Mouse (Mus musculus) hindbrain, embryonic 15.5 days (tissue): ENCODE data around the gene Pkp4. TPM values are rescaled to one million over a fixed set of nuclear protein-coding genes. Genes with fewer than 3 reads are reported as not detected.
A peak's percentile ranks its signal among the peaks of the same experiment; 100 is the strongest.

ENCODE experiments used
- ATAC-seq: fragments of 200-750 bp; cut with Nextera tagmentation; 2 replicates; pipeline ENCODE4 v1.8.0; 2017; ENCODE audit warnings: low read depth, moderate number of reproducible peaks, moderate TSS enrichment; ENCODE audit not compliant: low FRiP score
- H3K27ac ChIP-seq: fragments of 300-500 bp; sonication (generic); replicated peaks from 2 replicates; pipeline ENCODE4 v1.5.1; 2015; ENCODE audit warnings: mild to moderate bottlenecking, inconsistent platforms
- H3K27me3 ChIP-seq: fragments of 300-500 bp; sonication (generic); 2 replicates; pipeline ENCODE4 v1.6.1; 2015; ENCODE audit warnings: control low read depth, inconsistent platforms
- H3K36me3 ChIP-seq: fragments of 300-500 bp; sonication (generic); 2 replicates; pipeline ENCODE4 v1.6.1; 2015; ENCODE audit warnings: control low read depth, inconsistent platforms
- H3K4me1 ChIP-seq: fragments of 300-500 bp; sonication (generic); replicated peaks from 2 replicates; pipeline ENCODE4 v1.6.1; 2015; ENCODE audit warnings: control low read depth, inconsistent platforms
- H3K4me2 ChIP-seq: fragments of 300-500 bp; sonication (generic); 2 replicates; pipeline ENCODE4 v1.6.1; 2015; ENCODE audit warnings: moderate library complexity, mild to moderate bottlenecking, inconsistent platforms
- H3K4me3 ChIP-seq: fragments of 300-500 bp; sonication (generic); 2 replicates; pipeline ENCODE4 v1.5.1; 2015; ENCODE audit warnings: mild to moderate bottlenecking, inconsistent platforms
- H3K9ac ChIP-seq: fragments of 300-500 bp; sonication (generic); 2 replicates; pipeline ENCODE4 v1.6.1; 2015; ENCODE audit warnings: inconsistent platforms
- H3K9me3 ChIP-seq: fragments of 300-500 bp; sonication (generic); 2 replicates; pipeline ENCODE4 v1.6.1; 2016; ENCODE audit warnings: control low read depth, inconsistent platforms
- WGBS: fragments of 180-500 bp; shearing (Covaris S2); methylation state at CpG from one replicate; pipeline ENCODE4 v1.1.7; 2015; 5-methylcytosine and 5-hydroxymethylcytosine counted together
- polyA plus RNA-seq: library from polyadenylated mRNA; unstranded; fragments of >200 nt; fragmentation: Nextera tagmentation; extraction: Ambion mirVana; gene quantifications from 2 replicates; pipeline ENCODE4 v1.2.1, GENCODE M21; 2015

Pkp4 gene
- polyA plus RNA-seq, 1 experiment from 2014 or later: 24.7 TPM

DNA sequence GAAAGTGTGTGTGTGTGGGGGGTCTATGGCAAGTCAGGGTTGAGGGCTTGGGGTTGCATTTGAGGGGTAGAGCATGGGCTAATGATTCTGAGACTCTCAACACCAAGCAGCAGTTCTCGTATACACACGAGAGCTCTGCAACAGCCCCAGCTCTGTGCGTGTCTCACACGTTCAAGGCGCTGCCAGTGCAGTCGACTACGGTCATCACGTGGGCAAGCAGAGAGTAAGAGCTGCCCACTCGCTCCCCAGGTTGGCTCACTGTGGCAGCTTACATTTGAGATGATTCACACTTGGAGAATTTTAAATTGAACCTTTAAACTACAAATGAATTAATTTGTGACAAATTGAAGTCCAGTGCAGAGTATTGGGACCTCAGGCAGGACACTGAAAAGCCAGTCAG, 44.4 kb downstream of the Pkp4 start:
- Histone ChIP-seq H3K27ac (no peak overlapping the region), H3K9me3 (no peaks in the 10 kb centered on the region), H3K9ac (no peak overlapping the region), H3K36me3 (no peaks in the 10 kb centered on the region), H3K4me3 (no peak overlapping the region), H3K4me2 (no peak overlapping the region), H3K27me3 (no peaks in the 10 kb centered on the region), H3K4me1 (peaks cover 18% of the 10 kb centered on the region)
- whole genome bisulfite sequencing: 95% methylated on average over 9 of the region's 9 CpGs
- no peak for ATAC-seq

- Histone ChIP-seq H3K4me2 (no peak overlapping the region), H3K9me3 (no peaks in the 10 kb centered on the region), H3K9ac (no peak overlapping the region), H3K4me1 (peaks cover 18% of the 10 kb centered on the region), H3K27me3 (no peaks in the 10 kb centered on the region), H3K27ac (no peak overlapping the region), H3K4me3 (no peak overlapping the region), H3K36me3 (no peaks in the 10 kb centered on the region)
- no peak for ATAC-seq
- WGBS: 86% methylated on average over 2 of the region's 2 CpGs
Measured at GRCm38 (mm10) chr2:59206190-59206589, 45.5 kb downstream of the Pkp4 start.

- 0 out of 2 replicates have a peak overlapping the region, but pooled peaks have one; percentile 8 for H3K27ac ChIP-seq
- no peak for ATAC-seq
Measured at GRCm38 (mm10) chr2:59207240-59207639, 46.6 kb downstream of the Pkp4 start.

DNA sequence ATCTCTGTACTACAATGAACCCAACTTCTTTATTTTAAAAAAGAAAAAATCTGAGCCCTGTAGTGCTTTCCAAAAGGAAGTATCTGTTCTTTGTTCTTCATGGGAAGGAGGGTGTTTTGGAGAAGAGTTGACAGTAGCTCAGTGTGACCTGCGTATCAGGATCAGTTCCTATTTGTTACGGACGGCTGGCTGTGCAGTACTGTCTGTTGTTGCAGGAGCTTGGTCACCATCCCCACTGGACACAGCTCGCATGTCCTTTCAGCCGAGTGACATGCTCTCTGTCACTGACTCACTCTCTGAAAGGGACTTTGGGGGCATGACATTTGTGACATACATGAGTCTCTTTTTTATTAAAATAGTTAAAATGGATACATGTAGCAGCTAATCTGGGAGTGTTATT, 47.1 kb downstream of the Pkp4 start:
- 0 out of 2 replicates have a peak overlapping the region, but pooled peaks have one; percentile 8 for H3K27ac ChIP-seq
- H3K36me3 ChIP-seq: no peaks in the 10 kb centered on the region
- no peak for ATAC-seq

More at GRCm38 (mm10) chr2:59207240-59207639, 46.6 kb downstream of the Pkp4 start:
- Histone ChIP-seq H3K4me1 (peaks cover 18% of the 10 kb centered on the region), H3K27me3 (no peaks in the 10 kb centered on the region), H3K4me2 (no peak overlapping the region), H3K36me3 (no peaks in the 10 kb centered on the region), H3K9ac (no peak overlapping the region), H3K4me3 (no peak overlapping the region), H3K9me3 (no peaks in the 10 kb centered on the region)
- 56% methylated on average over 4 of the region's 4 CpGs for WGBS

DNA sequence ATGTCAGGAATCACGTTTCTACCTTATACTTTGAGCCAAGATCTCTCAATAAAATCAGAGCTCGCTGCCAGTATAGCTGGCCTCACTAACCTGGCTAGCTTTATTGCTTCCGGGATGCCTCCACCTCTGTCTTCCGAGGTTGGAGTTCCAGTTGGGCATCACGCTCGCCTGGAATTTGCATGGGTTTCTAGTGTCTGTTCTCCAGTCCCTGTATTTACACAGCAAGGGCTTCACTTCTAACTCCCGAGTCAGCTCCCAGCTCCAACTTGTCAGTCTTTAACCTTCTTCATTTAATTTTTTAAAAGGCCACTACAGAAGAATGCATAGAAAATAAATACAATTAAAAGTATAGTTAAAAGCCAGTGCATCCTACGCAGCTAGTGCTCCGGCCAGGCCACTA, 47.6 kb downstream of the Pkp4 start:
- no peak for ATAC-seq
- WGBS: 81% methylated on average over 9 of the region's 9 CpGs

More for the DNA sequence above, 47.1 kb downstream of the Pkp4 start:
- Histone ChIP-seq H3K9me3 (no peaks in the 10 kb centered on the region), H3K4me3 (no peak overlapping the region), H3K4me1 (peaks cover 17% of the 10 kb centered on the region), H3K4me2 (no peak overlapping the region), H3K27me3 (no peaks in the 10 kb centered on the region), H3K9ac (no peak overlapping the region)
- 39% methylated on average over 5 of the region's 5 CpGs for WGBS

DNA sequence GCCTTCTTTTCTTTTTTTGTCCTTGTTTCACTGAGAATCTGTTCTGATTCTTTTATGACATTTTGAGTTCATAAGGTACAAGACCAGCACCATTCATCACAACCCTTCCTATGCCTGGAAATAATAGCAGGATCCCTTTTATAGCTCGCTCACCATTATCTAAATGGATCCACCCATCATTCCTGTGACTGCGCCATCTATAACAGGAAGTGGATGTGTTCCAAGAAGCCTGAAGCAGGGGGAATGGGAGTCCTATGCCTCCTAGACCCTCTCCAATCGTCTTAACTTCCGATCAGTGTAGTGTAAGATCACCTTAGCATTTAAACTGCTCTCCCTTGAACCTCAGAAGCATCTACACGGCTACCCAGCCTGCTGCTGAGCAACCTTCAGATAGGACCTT, 50.4 kb downstream of the Pkp4 start:
- WGBS: 90% methylated on average over 5 of the region's 5 CpGs
- H3K9me3 ChIP-seq: no peaks in the 10 kb centered on the region
- ATAC-seq: no peak
- no peaks in the 10 kb centered on the region for H3K27me3 ChIP-seq
- peaks cover 8% of the 10 kb centered on the region for H3K4me1 ChIP-seq
- H3K9ac ChIP-seq: no peak overlapping the region
- H3K36me3 ChIP-seq: no peaks in the 10 kb centered on the region
- H3K4me3 ChIP-seq: no peak overlapping the region
- no peak overlapping the region for H3K27ac ChIP-seq
- no peak overlapping the region for H3K4me2 ChIP-seq

More for the DNA sequence above, 47.6 kb downstream of the Pkp4 start:
- Histone ChIP-seq H3K4me2 (no peak overlapping the region), H3K4me3 (no peak overlapping the region), H3K27ac (no peak overlapping the region), H3K9me3 (no peaks in the 10 kb centered on the region), H3K4me1 (peaks cover 12% of the 10 kb centered on the region), H3K9ac (no peak overlapping the region), H3K27me3 (no peaks in the 10 kb centered on the region), H3K36me3 (no peaks in the 10 kb centered on the region)

GRCm38 (mm10) chr2:59212430-59212829, 51.8 kb downstream of the Pkp4 start:
- Histone ChIP-seq H3K9ac (no peak overlapping the region), H3K4me1 (peaks cover 4% of the 10 kb centered on the region), H3K27me3 (no peaks in the 10 kb centered on the region), H3K36me3 (no peaks in the 10 kb centered on the region), H3K4me2 (no peak overlapping the region), H3K4me3 (no peak overlapping the region), H3K27ac (no peak overlapping the region), H3K9me3 (no peaks in the 10 kb centered on the region)
- WGBS: 89% methylated on average over 4 of the region's 4 CpGs
- ATAC-seq: no peak

DNA sequence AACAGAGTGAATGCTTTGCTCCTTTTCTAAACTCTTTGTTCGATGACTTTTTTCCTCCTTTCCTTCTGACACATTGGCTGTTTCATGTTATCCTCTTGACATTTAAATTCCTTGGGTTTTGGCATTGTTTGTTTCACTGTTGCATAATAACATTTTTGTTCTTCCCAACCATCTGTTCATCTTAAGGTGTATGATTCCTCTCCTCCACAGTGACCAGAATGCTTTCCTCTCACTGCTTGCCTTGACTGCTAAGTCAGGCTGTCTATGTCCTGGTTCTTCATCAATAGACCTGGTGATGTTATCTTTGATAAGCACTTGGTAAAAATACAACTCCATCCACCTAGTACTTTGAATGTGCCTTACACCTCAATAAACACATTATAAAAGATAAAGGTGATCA, 52.2 kb downstream of the Pkp4 start:
- Histone ChIP-seq H3K27me3 (no peaks in the 10 kb centered on the region), H3K27ac (no peak overlapping the region), H3K9ac (no peak overlapping the region), H3K4me1 (0 out of 2 replicates have a peak, but pooled peaks cover under 1% of the 10 kb centered on the region), H3K36me3 (no peaks in the 10 kb centered on the region), H3K9me3 (no peaks in the 10 kb centered on the region), H3K4me3 (no peak overlapping the region), H3K4me2 (no peak overlapping the region)
- 97% methylated on average over 1 of the region's 1 CpGs for WGBS
- no peak for ATAC-seq

DNA sequence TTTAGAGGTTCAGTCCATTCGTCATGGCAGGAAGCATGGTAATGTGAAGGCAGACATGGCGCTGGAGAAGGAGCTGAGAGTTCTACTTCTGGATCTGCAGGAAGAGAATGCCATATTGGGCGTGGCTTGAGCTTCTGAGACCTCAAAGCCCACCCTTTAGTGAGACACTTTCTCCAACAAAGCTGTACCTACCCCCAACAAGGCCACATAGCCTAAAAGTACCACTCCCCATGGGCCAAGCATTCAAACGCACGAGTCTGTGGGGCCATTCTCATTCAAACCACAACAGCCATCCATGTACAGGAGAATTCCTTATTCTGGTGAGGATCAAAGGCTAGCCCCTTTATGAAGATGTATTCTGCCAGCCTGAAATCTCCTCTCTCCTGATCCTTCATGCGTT, 57.3 kb downstream of the Pkp4 start:
- H3K4me3 ChIP-seq: no peak overlapping the region
- WGBS: 89% methylated on average over 6 of the region's 6 CpGs
- H3K9ac ChIP-seq: no peak overlapping the region
- ATAC-seq: no peak
- no peaks in the 10 kb centered on the region for H3K36me3 ChIP-seq
- no peak overlapping the region for H3K4me2 ChIP-seq
- no peak overlapping the region for H3K27ac ChIP-seq
- H3K4me1 ChIP-seq: 0 out of 2 replicates have a peak, but pooled peaks cover 2% of the 10 kb centered on the region
- H3K27me3 ChIP-seq: no peaks in the 10 kb centered on the region
- H3K9me3 ChIP-seq: no peaks in the 10 kb centered on the region

DNA sequence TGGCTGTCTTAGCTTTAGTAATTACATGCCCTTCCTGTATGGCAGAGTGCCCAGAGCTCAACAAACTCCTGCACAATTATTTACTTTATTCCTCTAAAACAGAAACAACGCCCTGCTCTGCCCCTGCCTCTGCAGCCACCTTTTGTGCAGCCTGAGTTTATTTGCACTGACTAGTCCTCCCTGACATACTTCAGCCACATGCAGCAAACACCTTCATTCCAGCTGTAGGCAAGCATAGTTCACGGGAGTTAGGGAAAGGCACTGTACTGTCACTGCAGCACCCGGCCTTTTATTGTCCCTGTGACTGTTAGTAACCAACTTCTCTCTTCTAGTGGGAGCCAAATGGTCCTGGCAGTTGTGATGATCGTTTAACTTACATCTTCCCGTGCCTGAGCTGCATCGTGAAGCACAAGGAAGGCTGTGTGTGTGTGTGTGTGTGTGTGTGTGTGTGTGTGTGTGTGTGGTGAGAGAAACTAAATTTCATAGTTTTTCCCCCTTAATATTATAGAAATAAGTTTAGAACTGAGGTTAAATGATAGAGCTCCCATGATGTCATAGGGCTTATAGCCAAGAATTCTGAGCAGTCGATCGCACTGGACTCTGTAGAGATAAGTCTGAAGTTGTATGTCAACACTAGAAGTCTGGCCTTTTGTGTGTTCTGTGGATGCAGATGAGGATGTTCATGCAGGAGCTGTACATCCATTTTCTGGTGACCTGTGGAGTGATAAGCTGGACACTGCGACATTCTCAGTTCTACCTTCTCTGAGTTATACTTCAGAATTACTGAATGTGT, 59.5 kb downstream of the Pkp4 start:
- H3K36me3 ChIP-seq: no peaks in the 10 kb centered on the region
- 64% methylated on average over 9 of the region's 9 CpGs for WGBS
- H3K4me3 ChIP-seq: no peak overlapping the region
- no peaks in the 10 kb centered on the region for H3K27me3 ChIP-seq
- H3K4me2 ChIP-seq: no peak overlapping the region
- 0 out of 2 replicates have a peak, but pooled peaks cover 2% of the 10 kb centered on the region for H3K4me1 ChIP-seq
- no peak overlapping the region for H3K27ac ChIP-seq
- no peak overlapping the region for H3K9ac ChIP-seq
- ATAC-seq: no peak
- no peaks in the 10 kb centered on the region for H3K9me3 ChIP-seq

DNA sequence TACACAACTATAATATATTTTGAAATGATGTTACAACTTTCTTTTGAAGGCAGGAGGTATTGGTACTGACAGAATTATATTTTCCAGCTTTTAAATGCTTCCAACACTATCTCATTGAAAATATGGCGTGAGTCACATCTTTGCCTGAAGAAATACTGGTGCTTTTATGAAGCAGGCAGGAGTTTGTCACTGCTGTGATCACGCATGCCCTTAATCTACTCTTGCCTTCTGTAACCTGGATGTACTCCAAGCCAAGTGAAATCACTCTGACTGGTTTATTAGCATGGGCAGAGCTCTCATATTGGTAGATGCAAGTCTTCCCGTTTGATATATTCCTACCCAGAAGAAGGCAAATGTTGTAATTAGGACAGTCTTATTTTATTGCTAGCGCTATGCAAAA, 65.7 kb downstream of the Pkp4 start:
- Histone ChIP-seq H3K27ac (no peak overlapping the region), H3K36me3 (no peaks in the 10 kb centered on the region), H3K4me1 (no peaks in the 10 kb centered on the region), H3K9me3 (no peaks in the 10 kb centered on the region), H3K9ac (no peak overlapping the region), H3K4me3 (no peak overlapping the region), H3K27me3 (no peaks in the 10 kb centered on the region), H3K4me2 (no peak overlapping the region)
- 87% methylated on average over 4 of the region's 4 CpGs for WGBS
- ATAC-seq: no peak

DNA sequence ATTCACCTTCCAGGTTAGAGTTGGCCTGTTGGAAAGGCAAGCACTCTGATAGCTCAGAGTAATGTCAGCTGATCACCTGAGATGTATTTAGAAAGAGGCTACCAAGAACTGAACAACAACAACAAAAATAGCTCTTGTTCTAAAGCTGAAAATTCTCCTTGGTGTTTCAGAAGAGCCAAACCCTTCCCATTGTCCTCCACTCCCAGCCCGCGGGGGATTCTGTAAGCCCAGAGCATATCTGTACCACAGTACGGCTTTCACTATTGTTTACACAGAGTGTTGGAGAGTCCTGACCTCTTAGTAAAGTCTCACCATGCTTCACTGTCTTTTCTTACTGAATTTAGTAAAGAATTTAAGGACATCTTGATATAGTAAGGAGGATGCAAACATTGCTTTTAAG, 66.4 kb downstream of the Pkp4 start:
- Histone ChIP-seq H3K4me1 (no peaks in the 10 kb centered on the region), H3K27me3 (no peaks in the 10 kb centered on the region), H3K9me3 (no peaks in the 10 kb centered on the region), H3K9ac (no peak overlapping the region), H3K4me3 (no peak overlapping the region), H3K36me3 (no peaks in the 10 kb centered on the region), H3K27ac (no peak overlapping the region), H3K4me2 (no peak overlapping the region)
- ATAC-seq: no peak
- WGBS: 74% methylated on average over 3 of the region's 3 CpGs
